Mouse (Mus musculus): ENCODE measurements around the gene Mmp27. TPM values are rescaled to one million over a fixed set of nuclear protein-coding genes. Genes with fewer than 3 reads are reported as not detected.

Gene Mmp27
- polyA plus RNA-seq, 1 experiment from 2014 or later, result 0.17 TPM

Other genes starting within 250 kb of the Mmp27 start
- 0.09 and 0.32 TPM in 2 replicates for gene Mmp12, start 227.0 kb upstream of the Mmp27 start, polyA plus RNA-seq (2014; fragmentation: Nextera tagmentation; extraction: Ambion mirVana)
- not detected in 2 replicates for gene Mmp1b, start 183.3 kb upstream of the Mmp27 start, polyA plus RNA-seq (2014; fragmentation: Nextera tagmentation; extraction: Ambion mirVana)
- 0.33 and 0.82 TPM in 2 replicates for gene Mmp3, start 125.6 kb upstream of the Mmp27 start, polyA plus RNA-seq (2014; fragmentation: Nextera tagmentation; extraction: Ambion mirVana)
- gene Mmp10, start 69.0 kb upstream of the Mmp27 start, polyA plus RNA-seq (2014; fragmentation: Nextera tagmentation; extraction: Ambion mirVana), result not detected in 2 replicates
- gene Mmp8, start 12.9 kb upstream of the Mmp27 start, polyA plus RNA-seq (2014; fragmentation: Nextera tagmentation; extraction: Ambion mirVana), result 0.51 and 0.79 TPM in 2 replicates
- gene Mmp20, start 56.8 kb downstream of the Mmp27 start, polyA plus RNA-seq (2014; fragmentation: Nextera tagmentation; extraction: Ambion mirVana), result not detected in 2 replicates
- 0.20 TPM in 1 of 2 replicates, not detected in the other for gene Mmp7, start 120.7 kb downstream of the Mmp27 start, polyA plus RNA-seq (2014; fragmentation: Nextera tagmentation; extraction: Ambion mirVana)
- 129 and 130 TPM in 2 replicates for gene Tmem123, start 192.6 kb downstream of the Mmp27 start, polyA plus RNA-seq (2014; fragmentation: Nextera tagmentation; extraction: Ambion mirVana)